Mouse (Mus musculus): ENCODE data around the gene Obp1b.
"Not testable (repeated sequence)": the region's sequence is repeated elsewhere in the genome, so short reads cannot be mapped to it uniquely, and the experiment has no call there.

Obp1b gene

DNA sequence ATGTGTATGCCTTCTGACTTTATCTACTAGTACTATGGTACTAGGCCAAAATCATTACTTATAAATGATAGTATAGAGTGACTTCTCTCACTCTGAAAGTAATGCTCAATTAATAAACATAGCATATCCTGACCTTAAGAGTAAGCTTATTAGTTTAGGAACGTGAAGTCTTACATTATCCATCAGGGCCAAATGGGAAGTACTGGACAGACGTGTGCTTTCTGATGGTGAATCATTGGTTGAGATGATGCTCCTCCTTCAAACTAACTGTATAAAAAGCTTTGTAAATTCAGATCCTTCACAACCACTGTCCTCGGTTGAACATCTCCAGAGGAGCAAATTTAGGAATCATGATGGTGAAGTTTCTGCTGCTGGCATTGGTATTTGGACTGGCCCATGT, at the start of gene Obp1b:
Gene Obp1b (plus strand): TSS at position 301 of the 400 bp plus-strand sequence.
- not testable (repeated sequence) for DNase-seq (ENCODE audit: low read depth in 2 of 2, low spot score in 2 of 2)

- DNase-seq (ENCODE audit: low read depth in 2 of 2, low spot score in 2 of 2), result not testable (repeated sequence)
These were observed 15.6 kb downstream of the Obp1b start for GRCm38 (mm10) chrX:78202220-78202619.

DNA sequence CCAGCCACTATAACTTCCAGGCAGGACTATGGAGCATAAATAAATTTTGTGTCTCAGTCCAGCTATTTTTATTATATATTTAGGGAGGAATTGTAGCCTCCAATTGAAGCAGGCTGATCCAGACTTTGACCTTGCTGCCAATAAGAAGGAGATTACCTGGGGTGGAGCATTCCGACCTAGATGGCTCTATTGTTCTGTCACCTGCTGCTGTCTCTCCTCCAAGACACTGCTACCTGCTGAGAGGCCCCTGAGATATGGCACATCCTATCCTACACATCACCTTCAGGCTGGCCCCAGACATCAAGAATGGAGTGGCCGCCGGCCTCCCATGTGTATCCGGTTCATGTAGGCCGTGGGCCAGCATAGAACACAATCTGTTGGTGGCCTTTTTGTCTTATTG, 16.3 kb downstream of the Obp1b start:
- DNase-seq (ENCODE audit: low read depth in 2 of 2, low spot score in 2 of 2), result no peak

Measured in CD8-positive naive resting alpha-beta T cell, adult 2 months (primary cell).